8 mouse cellular contexts compared by ENCODE assay signal in the genomic region with DNA sequence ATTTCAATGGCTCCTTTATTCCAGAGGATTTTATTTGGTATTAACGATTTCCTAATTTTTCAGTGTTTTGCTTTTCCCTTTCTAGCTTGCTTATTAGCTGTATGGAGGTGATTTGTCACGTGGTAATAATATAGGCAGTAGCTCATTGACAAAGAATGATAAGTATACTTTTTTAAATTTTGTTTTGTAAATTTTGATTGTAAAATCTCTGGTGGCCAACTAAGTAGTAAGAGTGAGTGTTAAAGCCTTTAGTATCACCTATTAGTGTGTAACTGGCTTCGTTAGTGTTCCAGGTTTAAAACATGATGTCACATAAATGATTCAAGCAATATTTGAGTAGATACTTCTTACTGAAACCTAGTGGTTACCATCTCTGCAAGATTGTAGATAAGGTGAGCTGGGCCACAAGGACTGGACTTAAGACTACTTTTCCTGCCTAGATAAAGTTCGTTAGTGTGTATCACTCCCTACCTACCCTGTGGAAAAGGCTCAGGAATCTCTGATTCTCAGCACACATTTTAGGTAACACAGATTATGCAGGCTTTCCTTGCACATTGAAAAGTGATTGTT. TPM values are rescaled to one million over a fixed set of nuclear protein-coding genes. Genes with fewer than 3 reads are reported as not detected.
DNase-seq lines count a peak whose midpoint lies in the region; ATAC-seq and TF ChIP-seq lines count a peak whose summit lies in the region.

No protein-coding gene starts in this region.

- H3K9me3 ChIP-seq in heart, embryonic 14.5 days (ENCODE audit: control insufficient read depth, low read length): no peaks in the 10 kb centered on the region
- no peaks in the 10 kb centered on the region for H3K9me3 ChIP-seq in MEL (replicated peaks; ENCODE audit: insufficient read depth, low read length)
- H3K9me3 ChIP-seq in hindbrain, embryonic 15.5 days: no peaks in the 10 kb centered on the region
- no peaks in the 10 kb centered on the region for H3K9me3 ChIP-seq in midbrain, embryonic 12.5 days

- no peak overlapping the region for H3K27ac ChIP-seq in heart, embryonic 14.5 days (replicated peaks in 1 of 2; ENCODE audit: control insufficient read depth in 1 of 2, insufficient read depth in 1 of 2, low read depth in 2 of 2, low read length in 2 of 2)
- H3K27ac ChIP-seq in MEL (ENCODE audit: control insufficient read depth, low read depth, low read length): no peak overlapping the region
- H3K27ac ChIP-seq in hindbrain, embryonic 15.5 days (replicated peaks): no peak overlapping the region; the same call in 1 of the 2 replicates
- no peak overlapping the region for H3K27ac ChIP-seq in midbrain, embryonic 12.5 days (replicated peaks)

- H3K4me2 ChIP-seq in heart, embryonic 14.5 days (ENCODE audit: low read length): peak overlapping the region; percentile 75
- peak overlapping the region; percentile 59 for H3K4me2 ChIP-seq in hindbrain, embryonic 15.5 days
- H3K4me2 ChIP-seq in midbrain, embryonic 12.5 days (replicated peaks): peak overlapping the region; percentile 72

- peak; percentile 38 to 40; a peak in 3 of 4 replicates for TF ChIP-seq EP300 in MEL (IDR thresholded peaks at IDR 0.05; ENCODE audit: low read depth in 1 of 2, low read length in 2 of 2)

- no peaks in the 10 kb centered on the region for H3K36me3 ChIP-seq in heart, embryonic 14.5 days (ENCODE audit: control insufficient read depth, insufficient read depth, low read length)
- H3K36me3 ChIP-seq in MEL (ENCODE audit: control insufficient read depth in 1 of 2, insufficient read depth in 2 of 2, low read length in 2 of 2): peaks cover 2 to 41% of the 10 kb centered on the region in 2 experiments; a peak in 3 of 4 replicates
- H3K36me3 ChIP-seq in hindbrain, embryonic 15.5 days: no peaks in the 10 kb centered on the region
- H3K36me3 ChIP-seq in midbrain, embryonic 12.5 days: no peaks in the 10 kb centered on the region

- no peak for ATAC-seq in heart, embryonic 14.5 days (ENCODE audit: insufficient number of reproducible peaks, insufficient read depth, low FRiP score, low read depth)
- ATAC-seq in hindbrain, embryonic 15.5 days (ENCODE audit: low FRiP score, low read depth): no peak
- no peak for ATAC-seq in midbrain, embryonic 12.5 days (ENCODE audit: low FRiP score, low read depth)

- H3K9ac ChIP-seq in heart, embryonic 14.5 days (ENCODE audit: low read length): peak overlapping the region; percentile 100
- peak overlapping the region; percentile 100 for H3K9ac ChIP-seq in MEL (ENCODE audit: control insufficient read depth, low read depth, low read length, poor library complexity, severe bottlenecking)
- no peak overlapping the region for H3K9ac ChIP-seq in hindbrain, embryonic 15.5 days
- H3K9ac ChIP-seq in midbrain, embryonic 12.5 days (replicated peaks): peak overlapping the region; percentile 99; the same call in 1 of the 2 replicates

- no peak for TF ChIP-seq POLR2A in MEL (IDR thresholded peaks at IDR 0.05; ENCODE audit: control insufficient read depth in 1 of 2, insufficient read depth in 1 of 2, low read depth in 1 of 2, low read length in 2 of 2, poor library complexity in 1 of 2)

- DNase-seq in heart, adult 11 months: no peak
- peak; percentile 47 for DNase-seq in MEL (ENCODE audit: low read depth, low spot score)
- DNase-seq in layer of hippocampus, postnatal 10 days (ENCODE audit: low spot score in 2 of 2): no peak
- DNase-seq in spleen, postnatal 4 days (ENCODE audit: low spot score in 2 of 2): no peak
- no peak for DNase-seq in ovary, postnatal 10 days (ENCODE audit: low spot score)

- H3K4me3 ChIP-seq in heart, embryonic 14.5 days (ENCODE audit: control insufficient read depth in 1 of 2, insufficient read depth in 1 of 2, low read depth in 1 of 2, low read length in 2 of 2): peak overlapping the region in 1 of 2 experiments; percentile 95; a peak in 2 of 4 replicates
- peak overlapping the region in 1 of 2 experiments; percentile 97; a peak in 2 of 4 replicates for H3K4me3 ChIP-seq in MEL (ENCODE audit: control insufficient read depth in 1 of 2, insufficient read depth in 1 of 2, low read depth in 2 of 2, low read length in 2 of 2)
- H3K4me3 ChIP-seq in hindbrain, embryonic 15.5 days: peak overlapping the region; percentile 98
- peak overlapping the region; percentile 95 for H3K4me3 ChIP-seq in midbrain, embryonic 12.5 days

- WGBS in heart, embryonic 14.5 days: 43% methylated on average over 4 of the region's 4 CpGs
- 72% methylated on average over 4 of the region's 4 CpGs for WGBS in hindbrain, embryonic 15.5 days
- 78% methylated on average over 4 of the region's 4 CpGs for WGBS in midbrain, embryonic 12.5 days

- no peak for TF ChIP-seq CTCF in MEL (IDR thresholded peaks at IDR 0.05 in 2 of 3, conservative IDR thresholded peaks at IDR 0.05 in 1 of 3; ENCODE audit: control insufficient read depth in 1 of 3, insufficient read depth in 1 of 3, low read depth in 2 of 3, low read length in 3 of 3, poor library complexity in 1 of 3, severe bottlenecking in 1 of 3)

- peaks cover 57% of the 10 kb centered on the region for H3K79me2 ChIP-seq in MEL (ENCODE audit: control insufficient read depth, insufficient read depth, low read length, poor library complexity)

- peaks cover 4 to 35% of the 10 kb centered on the region in 2 experiments; a peak in 3 of 4 replicates for H3K4me1 ChIP-seq in heart, embryonic 14.5 days (ENCODE audit: control insufficient read depth in 2 of 2, insufficient read depth in 2 of 2, low read length in 2 of 2)
- peaks cover 18 to 19% of the 10 kb centered on the region in 2 experiments for H3K4me1 ChIP-seq in MEL (ENCODE audit: control insufficient read depth in 1 of 2, insufficient read depth in 2 of 2, low read length in 2 of 2)
- H3K4me1 ChIP-seq in hindbrain, embryonic 15.5 days (replicated peaks): peaks cover 19% of the 10 kb centered on the region
- H3K4me1 ChIP-seq in midbrain, embryonic 12.5 days: peaks cover 9% of the 10 kb centered on the region

- no peak for TF ChIP-seq RAD21 in MEL (IDR thresholded peaks at IDR 0.05; ENCODE audit: low read depth, low read length)

- no peaks in the 10 kb centered on the region for H3K27me3 ChIP-seq in heart, embryonic 14.5 days (ENCODE audit: control insufficient read depth, insufficient read depth, low read length)
- H3K27me3 ChIP-seq in MEL (ENCODE audit: control insufficient read depth in 1 of 2, insufficient read depth in 2 of 2, low read length in 2 of 2): no peaks in the 10 kb centered on the region
- H3K27me3 ChIP-seq in hindbrain, embryonic 15.5 days: no peaks in the 10 kb centered on the region
- H3K27me3 ChIP-seq in midbrain, embryonic 12.5 days: no peaks in the 10 kb centered on the region

TF ChIP-seq in MEL, 35 proteins besides CTCF, POLR2A, EP300 and RAD21:
- TF ChIP-seq MXI1 (IDR thresholded peaks at IDR 0.05; ENCODE audit: low read depth, low read length) (0 out of 2 replicates have a peak, but pooled peaks have one; percentile 36), ZKSCAN1 (IDR thresholded peaks at IDR 0.05; ENCODE audit: low read depth, low read length) (no peak), USF1 (IDR thresholded peaks at IDR 0.05; ENCODE audit: low read depth, low read length) (peak; percentile 66), RCOR1 (IDR thresholded peaks at IDR 0.05; ENCODE audit: low read depth, low read length) (peak; percentile 17; the same call in 1 of the 2 replicates), MAX (IDR thresholded peaks at IDR 0.05; ENCODE audit: low read length) (no peak), GATA1 (IDR thresholded peaks at IDR 0.05; ENCODE audit: low read depth, low read length) (peak; percentile 45; the same call in 1 of the 2 replicates), SIN3A (IDR thresholded peaks at IDR 0.05; ENCODE audit: low read length) (peak; percentile 59; the same call in 1 of the 2 replicates), ZC3H11A (IDR thresholded peaks at IDR 0.05; ENCODE audit: low read depth, low read length) (no peak), ZNF384 (IDR thresholded peaks at IDR 0.05; ENCODE audit: low read depth, low read length) (no peak), MEF2A (IDR thresholded peaks at IDR 0.05; ENCODE audit: extremely low read depth, insufficient replicate concordance, low read depth, low read length, poor library complexity, severe bottlenecking) (no peak), JUND (IDR thresholded peaks at IDR 0.05; ENCODE audit: low read depth, low read length) (no peak)

RNA-seq across cellular contexts. Expression of a gene that starts 1.6 kb away (rescaled TPM):
- polyA plus RNA-seq in heart, embryonic 14.5 days (2014; fragmentation: Nextera tagmentation; extraction: Ambion mirVana): 73.9 and 78.5 TPM in 2 replicates
- 98.3 and 105 TPM in 2 replicates for total RNA-seq in MEL (2012; rRNA removed)
- 100 to 1,000 TPM in 1 of 2 experiments, 10 to 100 TPM in 1; 92.8 to 123 TPM for polyA plus RNA-seq in MEL (2012; ENCODE audit: insufficient read depth in 1 of 2, insufficient read length in 2 of 2, low read depth in 1 of 2, low replicate concordance in 2 of 2, missing spikeins in 1 of 2)
- 35.6 and 37.1 TPM in 2 replicates for polyA plus RNA-seq in hindbrain, embryonic 15.5 days (2015; fragmentation: Nextera tagmentation; extraction: Ambion mirVana)
- polyA plus RNA-seq in midbrain, embryonic 12.5 days (2016; fragmentation: Nextera tagmentation; extraction: Ambion mirVana): 52.1 and 53.8 TPM in 2 replicates
- 10 to 100 TPM; 75.1 to 77.3 TPM for total RNA-seq in layer of hippocampus, postnatal 10 days (2021)

RNA-seq across cellular contexts. Expression of a gene that starts 59.8 kb away (rescaled TPM):
- polyA plus RNA-seq in heart, embryonic 14.5 days (2014; fragmentation: Nextera tagmentation; extraction: Ambion mirVana): 149 TPM in 2 replicates
- 166 and 169 TPM in 2 replicates for total RNA-seq in MEL (2012; rRNA removed)
- polyA plus RNA-seq in MEL (2012; ENCODE audit: insufficient read depth in 1 of 2, insufficient read length in 2 of 2, low read depth in 1 of 2, low replicate concordance in 2 of 2, missing spikeins in 1 of 2): 100 to 1,000 TPM in 1 of 2 experiments, not detected in 1; 143 TPM
- polyA plus RNA-seq in hindbrain, embryonic 15.5 days (2015; fragmentation: Nextera tagmentation; extraction: Ambion mirVana): 119 and 128 TPM in 2 replicates
- 146 and 151 TPM in 2 replicates for polyA plus RNA-seq in midbrain, embryonic 12.5 days (2016; fragmentation: Nextera tagmentation; extraction: Ambion mirVana)
- 10 to 100 TPM; 66.0 to 67.3 TPM for total RNA-seq in layer of hippocampus, postnatal 10 days (2021)
